Mouse (Mus musculus) liver, embryonic 14.5 days (tissue): ENCODE results near the gene Jam3. TPM values are rescaled to one million over a fixed set of nuclear protein-coding genes. Genes with fewer than 3 reads are reported as not detected.

Source experiments
- ATAC-seq: fragments of 200-750 bp; cut with Nextera tagmentation; 2 replicates; pipeline ENCODE4 v1.8.0; 2017; ENCODE audit warnings: moderate number of reproducible peaks, mild to moderate bottlenecking, moderate library complexity; ENCODE audit not compliant: insufficient read depth
- DNase-seq, 3 experiments: peaks; one replicate each; pipeline ENCODE4 v3.0.0-alpha.2; 2012 to 2013; ENCODE audit warnings: low read depth in 3 of 3, low spot score in 3 of 3
- H3K27ac ChIP-seq: fragments of 300-500 bp; sonication (generic); 2 replicates; pipeline ENCODE4 v1.5.1; 2014; ENCODE audit warnings: moderate library complexity, mild to moderate bottlenecking, control low read depth, inconsistent platforms
- H3K27me3 ChIP-seq: fragments of 300-500 bp; sonication (generic); 2 replicates; pipeline ENCODE4 v1.6.1; 2014; ENCODE audit warnings: mild to moderate bottlenecking, low read length, moderate library complexity; ENCODE audit not compliant: control insufficient read depth, insufficient read depth
- H3K36me3 ChIP-seq: fragments of 300-500 bp; sonication (generic); replicated peaks from 2 replicates; pipeline ENCODE4 v1.6.1; 2014; ENCODE audit warnings: low read depth; ENCODE audit not compliant: control insufficient read depth, insufficient read depth
- H3K4me1 ChIP-seq, 2 experiments: fragments of 200-500 bp in 1 of 2; fragments of 300-500 bp in 1 of 2; sonication (generic) in 1 of 2; replicated peaks; 2 replicates each; pipeline ENCODE4 v1.6.1; 2012 to 2014; ENCODE audit warnings: antibody characterized with exemption in 1 of 2, inconsistent platforms in 1 of 2, low read length in 1 of 2; ENCODE audit not compliant: control insufficient read depth in 2 of 2, insufficient read depth in 2 of 2
- H3K4me2 ChIP-seq: fragments of 300-500 bp; sonication (generic); 2 replicates; pipeline ENCODE4 v1.6.1; 2014; ENCODE audit warnings: low read depth, mild to moderate bottlenecking, control low read depth, moderate library complexity
- H3K4me3 ChIP-seq, 2 experiments: fragments of 200-500 bp in 1 of 2; fragments of 300-500 bp in 1 of 2; sonication (generic) in 1 of 2; 2 replicates each; pipeline ENCODE4 v1.5.1; 2012 to 2014; ENCODE audit warnings: low read depth in 2 of 2, low read length in 2 of 2, mild to moderate bottlenecking in 2 of 2, control low read depth in 1 of 2, inconsistent platforms in 1 of 2, moderate library complexity in 1 of 2; ENCODE audit not compliant: insufficient read depth in 1 of 2
- H3K9ac ChIP-seq: fragments of 300-500 bp; sonication (generic); replicated peaks from 2 replicates; pipeline ENCODE4 v1.6.1; 2014; ENCODE audit warnings: mild to moderate bottlenecking, control low read depth, moderate library complexity
- H3K9me3 ChIP-seq: fragments of 300-500 bp; sonication (generic); 2 replicates; pipeline ENCODE4 v1.6.1; 2016; ENCODE audit warnings: low read length, mixed read lengths; ENCODE audit not compliant: control insufficient read depth
- CTCF ChIP-seq: IDR thresholded peaks from 2 replicates; pipeline ENCODE4 v1.5.1; 2016; ENCODE audit warnings: antibody characterized with exemption, low read depth, control low read depth
- EP300 ChIP-seq: IDR thresholded peaks from 2 replicates; pipeline ENCODE4 v1.6.1; 2016; ENCODE audit warnings: antibody characterized with exemption, low read depth
- WGBS: fragments of 180-500 bp; shearing (Covaris S2); extraction: QIAGEN DNeasy Blood & Tissue Kit; methylation state at CpG from one replicate; pipeline ENCODE4 v1.1.7; 2014; ENCODE audit not compliant: insufficient replicate concordance; 5-methylcytosine and 5-hydroxymethylcytosine counted together
- polyA plus RNA-seq, 2 experiments: library from polyadenylated mRNA; depleted of rRNA in 1 of 2; stranded (reverse) in 1 of 2; unstranded in 1 of 2; fragments of >200 nt; fragmentation: Nextera tagmentation in 1 of 2; extraction: Ambion mirVana in 1 of 2; gene quantifications; 2 replicates each; pipeline versions ENCODE4 v1.2.1 to v1.2.3; 2012 to 2014

Gene Jam3
- polyA plus RNA-seq, 2 experiments = 1.7 to 2.3 TPM

GRCm38 (mm10) chr9:27098092-27098491 lies 57.1 kb downstream of the Jam3 start:
- DNase-seq (no peak), ATAC-seq (no peak)
- Histone ChIP-seq H3K9me3 (no peaks in the 10 kb centered on the region), H3K4me3 (no peak overlapping the region), H3K9ac (no peak overlapping the region), H3K4me1 (no peaks in the 10 kb centered on the region; a peak in 1 of 4 replicates), H3K27ac (no peak overlapping the region), H3K4me2 (no peak overlapping the region), H3K36me3 (peaks cover 35% of the 10 kb centered on the region), H3K27me3 (no peaks in the 10 kb centered on the region)
- TF ChIP-seq CTCF (no peak), EP300 (no peak)
- WGBS = 34% methylated on average over 4 of the region's 4 CpGs

GRCm38 (mm10) chr9:27092916-27093315 lies 62.3 kb downstream of the Jam3 start:
- Histone ChIP-seq H3K27me3 (no peaks in the 10 kb centered on the region), H3K9ac (no peak overlapping the region), H3K4me1 (no peaks in the 10 kb centered on the region), H3K4me3 (no peak overlapping the region), H3K9me3 (no peaks in the 10 kb centered on the region), H3K27ac (no peak overlapping the region), H3K4me2 (no peak overlapping the region), H3K36me3 (peaks cover 83% of the 10 kb centered on the region)
- no peak for TF ChIP-seq EP300
- no peak for TF ChIP-seq CTCF
- 84% methylated on average over 6 of the region's 6 CpGs for WGBS
- DNase-seq (no peak), ATAC-seq (no peak)

- DNase-seq (no peak), ATAC-seq (no peak)
- TF ChIP-seq CTCF = no peak
- Histone ChIP-seq H3K27me3 (no peaks in the 10 kb centered on the region), H3K9me3 (no peaks in the 10 kb centered on the region), H3K27ac (no peak overlapping the region), H3K36me3 (peaks cover 89% of the 10 kb centered on the region), H3K4me2 (no peak overlapping the region), H3K4me1 (no peaks in the 10 kb centered on the region), H3K4me3 (no peak overlapping the region), H3K9ac (no peak overlapping the region)
- WGBS = 87% methylated on average over 13 of the region's 13 CpGs
Observed at GRCm38 (mm10) chr9:27090801-27091775, 64.1 kb downstream of the Jam3 start.

GRCm38 (mm10) chr9:27090134-27090533 lies 65.1 kb downstream of the Jam3 start:
- H3K9ac ChIP-seq = no peak overlapping the region
- H3K36me3 ChIP-seq = peaks cover 86% of the 10 kb centered on the region
- no peak overlapping the region for H3K4me2 ChIP-seq
- 93% methylated on average over 1 of the region's 1 CpGs for WGBS
- no peaks in the 10 kb centered on the region for H3K9me3 ChIP-seq
- no peak for TF ChIP-seq CTCF
- no peak for TF ChIP-seq EP300
- no peak overlapping the region for H3K4me3 ChIP-seq
- no peaks in the 10 kb centered on the region for H3K27me3 ChIP-seq
- ATAC-seq (no peak), DNase-seq (no peak)
- no peak overlapping the region for H3K27ac ChIP-seq
- H3K4me1 ChIP-seq = no peaks in the 10 kb centered on the region

GRCm38 (mm10) chr9:27087402-27087801 lies 67.8 kb downstream of the Jam3 start:
- ATAC-seq (no peak), DNase-seq (no peak)
- no peak overlapping the region for H3K4me2 ChIP-seq
- TF ChIP-seq EP300 (no peak), CTCF (no peak)
- 83% methylated on average over 3 of the region's 3 CpGs for WGBS
- H3K36me3 ChIP-seq = peaks cover 88% of the 10 kb centered on the region
- no peaks in the 10 kb centered on the region for H3K4me1 ChIP-seq
- H3K9me3 ChIP-seq = no peaks in the 10 kb centered on the region
- no peak overlapping the region for H3K4me3 ChIP-seq
- H3K27me3 ChIP-seq = no peaks in the 10 kb centered on the region
- H3K9ac ChIP-seq = no peak overlapping the region
- H3K27ac ChIP-seq = no peak overlapping the region
